Mouse (Mus musculus) stomach, embryonic 14.5 days (tissue): ENCODE results near the gene Smarcc1. TPM values are rescaled to one million over a fixed set of nuclear protein-coding genes. Genes with fewer than 3 reads are reported as not detected.
A peak's percentile ranks its signal among the peaks of the same experiment; 100 is the strongest.

Experiments
- ATAC-seq: fragments of 200-750 bp; cut with Nextera tagmentation; 2 replicates; pipeline ENCODE4 v1.8.0; 2017; ENCODE audit warnings: low read depth, moderate TSS enrichment; ENCODE audit not compliant: insufficient number of reproducible peaks, insufficient read depth, low FRiP score
- H3K27ac ChIP-seq: fragments of 300-500 bp; sonication (generic); 2 replicates; pipeline ENCODE4 v1.5.1; 2014; ENCODE audit warnings: mild to moderate bottlenecking, low read length, moderate library complexity, mixed read lengths
- H3K27me3 ChIP-seq: fragments of 300-500 bp; sonication (generic); 2 replicates; pipeline ENCODE4 v1.6.1; 2014; ENCODE audit warnings: low read length, control low read depth, mixed read lengths; ENCODE audit not compliant: control insufficient read depth, insufficient read depth
- H3K36me3 ChIP-seq: fragments of 300-500 bp; sonication (generic); 2 replicates; pipeline ENCODE4 v1.6.1; 2014; ENCODE audit warnings: mild to moderate bottlenecking, control low read depth, low read length, moderate library complexity, mixed read lengths; ENCODE audit not compliant: control insufficient read depth, insufficient read depth
- H3K4me1 ChIP-seq: fragments of 300-500 bp; sonication (generic); 2 replicates; pipeline ENCODE4 v1.6.1; 2014; ENCODE audit warnings: low read length, control low read depth, mixed read lengths; ENCODE audit not compliant: control insufficient read depth, insufficient read depth
- H3K4me2 ChIP-seq: fragments of 300-500 bp; sonication (generic); replicated peaks from 2 replicates; pipeline ENCODE4 v1.6.1; 2014; ENCODE audit warnings: low read depth, low read length, control low read depth
- H3K4me3 ChIP-seq: fragments of 300-500 bp; sonication (generic); 2 replicates; pipeline ENCODE4 v1.5.1; 2014; ENCODE audit warnings: low read depth, low read length, control low read depth
- H3K9ac ChIP-seq: fragments of 300-500 bp; sonication (generic); replicated peaks from 2 replicates; pipeline ENCODE4 v1.6.1; 2014; ENCODE audit warnings: low read depth, mild to moderate bottlenecking, control low read depth, low read length, moderate library complexity, mixed read lengths
- H3K9me3 ChIP-seq: fragments of 300-500 bp; sonication (generic); 2 replicates; pipeline ENCODE4 v1.6.1; 2016; ENCODE audit warnings: low read depth, low read length, control low read depth; ENCODE audit not compliant: control insufficient read depth
- WGBS: fragments of 180-500 bp; shearing (Covaris S2); extraction: QIAGEN DNeasy Blood & Tissue Kit; methylation state at CpG from one replicate; pipeline ENCODE4 v1.1.7; 2014; 5-methylcytosine and 5-hydroxymethylcytosine counted together
- microRNA-seq: library from miRNA; unstranded; fragments of <30 nt; microRNA quantifications from one replicate; pipeline ENCODE4, GENCODE M21; 2016
- polyA plus RNA-seq: library from polyadenylated mRNA; unstranded; fragments of >200 nt; fragmentation: Nextera tagmentation; extraction: Ambion mirVana; gene quantifications from 2 replicates; pipeline ENCODE4 v1.2.1, GENCODE M21; 2014

Smarcc1 gene
- polyA plus RNA-seq, 1 experiment from 2014 or later = 143 TPM

DNA sequence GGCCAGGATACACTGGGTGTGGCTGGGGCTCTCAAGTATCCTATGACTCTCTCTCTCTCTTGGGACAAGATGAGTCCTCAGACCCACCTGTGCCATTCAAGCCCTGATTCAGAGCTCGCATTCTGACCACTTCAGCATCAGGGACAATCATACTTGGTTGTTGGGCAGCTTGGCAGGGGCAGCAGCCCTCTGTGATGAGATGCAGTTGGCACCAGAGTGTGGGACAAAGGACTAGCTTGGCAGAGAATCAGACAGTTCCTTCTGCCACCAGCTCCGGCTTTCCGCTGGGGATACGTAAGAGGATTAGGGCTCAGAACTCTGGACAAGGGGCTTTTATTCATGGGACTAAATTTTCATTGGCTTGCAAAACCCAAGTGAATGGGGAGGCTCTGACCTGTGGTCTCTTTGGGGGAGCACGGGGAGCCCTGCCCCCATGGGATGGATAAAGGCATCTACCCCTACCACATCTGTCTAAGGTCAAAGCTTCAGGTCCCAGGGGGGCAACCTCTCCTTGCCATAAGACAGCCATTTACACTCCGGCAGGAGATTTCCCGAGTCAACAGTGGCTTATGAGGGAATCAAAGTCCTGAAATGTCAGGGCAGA lies 169.9 kb downstream of the Smarcc1 start:
- ATAC-seq = no peak
- no peaks in the 10 kb centered on the region for H3K36me3 ChIP-seq
- no peak overlapping the region for H3K4me3 ChIP-seq
- WGBS = 82% methylated on average over 7 of the region's 7 CpGs
- H3K4me2 ChIP-seq = no peak overlapping the region
- no peaks in the 10 kb centered on the region for H3K9me3 ChIP-seq
- no peaks in the 10 kb centered on the region for H3K4me1 ChIP-seq
- H3K27ac ChIP-seq = no peak overlapping the region
- H3K27me3 ChIP-seq = no peaks in the 10 kb centered on the region
- H3K9ac ChIP-seq = no peak overlapping the region

Small RNAs within 50 kb of the gene (microRNA-seq; reads per million reads assigned to microRNA genes)
- 31.0 reads per million, percentile 34 among the genes with 10 or more reads in this experiment for gene Mir6236

Other genes with a start within 250 kb of the Smarcc1 start
- gene Cdc25a, start 242.1 kb upstream of the Smarcc1 start, polyA plus RNA-seq = 25.2 and 29.8 TPM in 2 replicates
- gene Map4, start 186.2 kb upstream of the Smarcc1 start, polyA plus RNA-seq = 62.0 and 65.2 TPM in 2 replicates
- gene Dhx30, start 122 bp downstream of the Smarcc1 start, polyA plus RNA-seq = 123 and 125 TPM in 2 replicates
- 3.2 and 3.5 TPM in 2 replicates for gene Cspg5, start 126.1 kb downstream of the Smarcc1 start, polyA plus RNA-seq
- gene Elp6, start 187.5 kb downstream of the Smarcc1 start, polyA plus RNA-seq = 23.6 and 25.5 TPM in 2 replicates
- gene Scap, start 215.6 kb downstream of the Smarcc1 start, polyA plus RNA-seq = 28.4 and 32.3 TPM in 2 replicates